ENCODE assay signal across 14 mouse cellular contexts in genomic region chr14:62782981-62783380, GRCm38 (mm10).
"Had no signal": no experiment of that assay in that cellular context is flagged by ENCODE, and none has a peak within 500 bp of the region (broad histone marks: within the 10 kb centered on the region; RNA-seq: fewer than 3 reads in every experiment).

No protein-coding gene starts in this region.

- H3K27me3 ChIP-seq: limb, embryonic 13.5 days; liver, embryonic 15.5 days; midbrain, embryonic 12.5 days; neural tube, embryonic 13.5 days had no signal

- H3K4me2 ChIP-seq: limb, embryonic 13.5 days; liver, embryonic 11.5 days; liver, embryonic 15.5 days; midbrain, embryonic 12.5 days; neural tube, embryonic 13.5 days had no signal

- H3K4me1 ChIP-seq: limb, embryonic 13.5 days; midbrain, embryonic 12.5 days; neural tube, embryonic 13.5 days had no signal

- H3K9ac ChIP-seq: limb, embryonic 13.5 days; liver, embryonic 15.5 days; midbrain, embryonic 12.5 days; neural tube, embryonic 13.5 days had no signal

- H3K36me3 ChIP-seq: limb, embryonic 13.5 days; liver, embryonic 15.5 days; midbrain, embryonic 12.5 days; neural tube, embryonic 13.5 days had no signal

- H3K27ac ChIP-seq: limb, embryonic 13.5 days; liver, embryonic 15.5 days; midbrain, embryonic 12.5 days; neural tube, embryonic 13.5 days had no signal

- H3K4me3 ChIP-seq: limb, embryonic 13.5 days; liver, embryonic 15.5 days; midbrain, embryonic 12.5 days; neural tube, embryonic 13.5 days had no signal

- H3K9me3 ChIP-seq: limb, embryonic 13.5 days; liver, embryonic 15.5 days; midbrain, embryonic 12.5 days; neural tube, embryonic 13.5 days had no signal

- DNase-seq: kidney, postnatal 14 days; left cerebral cortex, postnatal 4 days; retina, postnatal 1 day; right cerebral cortex, postnatal 4 days; spleen, adult 18-20 months; thymus, adult 18-20 months; thymus, postnatal 14 days had no signal

- ATAC-seq: intestine, embryonic 16.5 days; midbrain, embryonic 16.5 days had no signal
